Mouse (Mus musculus) CH12.LX (cell line): ENCODE data around the gene Adamts15. TPM values are rescaled to one million over a fixed set of nuclear protein-coding genes. Genes with fewer than 3 reads are reported as not detected.
A peak's percentile ranks its signal among the peaks of the same experiment; 100 is the strongest.

ENCODE experiments used
- DNase-seq: peaks from one replicate; pipeline ENCODE4 v3.0.0-alpha.2; 2013; ENCODE audit errors: extremely low read depth
- H3K27ac ChIP-seq: 2 replicates; pipeline ENCODE4 v1.5.1; 2012; ENCODE audit warnings: low read depth, mild to moderate bottlenecking, control low read depth, moderate library complexity; ENCODE audit not compliant: insufficient read depth
- H3K27me3 ChIP-seq: replicated peaks from 2 replicates; pipeline ENCODE3; 2012; ENCODE audit warnings: inconsistent platforms
- H3K36me3 ChIP-seq, 2 experiments: replicated peaks in 1 of 2; 2 replicates each; pipeline versions ENCODE3 to v1.6.1; 2012; ENCODE audit warnings: inconsistent platforms in 1 of 2, low read length in 1 of 2, mild to moderate bottlenecking in 1 of 2, mixed read lengths in 1 of 2, moderate library complexity in 1 of 2; ENCODE audit not compliant: control insufficient read depth in 1 of 2, insufficient read depth in 1 of 2
- H3K4me1 ChIP-seq, 2 experiments: 2 replicates each; pipeline ENCODE4 v1.6.1; 2012; ENCODE audit warnings: inconsistent platforms in 1 of 2, moderate library complexity in 1 of 2; ENCODE audit not compliant: insufficient read depth in 2 of 2, control insufficient read depth in 1 of 2
- H3K4me2 ChIP-seq: 2 replicates; pipeline ENCODE4 v1.6.1; 2012; ENCODE audit warnings: low read depth, mild to moderate bottlenecking, control low read depth; ENCODE audit not compliant: poor library complexity, insufficient read depth, severe bottlenecking
- H3K4me3 ChIP-seq, 3 experiments: fragments of 150-350 bp in 1 of 3; sonication (generic) in 1 of 3; replicated peaks in 1 of 3; 2 replicates each; pipeline versions ENCODE3 to v1.5.1; 2011 to 2012; ENCODE audit warnings: low read depth in 2 of 3, low read length in 2 of 3, mild to moderate bottlenecking in 2 of 3, moderate library complexity in 2 of 3, control low read depth in 1 of 3, improper control_type of control experiment in 1 of 3, inconsistent platforms in 1 of 3, mixed read lengths in 1 of 3; ENCODE audit not compliant: poor library complexity in 1 of 3
- H3K79me2 ChIP-seq: replicated peaks from 2 replicates; pipeline ENCODE4 v1.6.1; 2012; ENCODE audit warnings: mild to moderate bottlenecking, moderate library complexity; ENCODE audit not compliant: control insufficient read depth, poor library complexity, insufficient read depth, severe bottlenecking; ENCODE audit errors: extremely low read depth
- H3K9ac ChIP-seq: 2 replicates; pipeline ENCODE4 v1.6.1; 2012; ENCODE audit warnings: low read depth, mild to moderate bottlenecking, control low read depth, moderate library complexity; ENCODE audit not compliant: insufficient read depth
- H3K9me3 ChIP-seq: replicated peaks from 2 replicates; pipeline ENCODE3; 2012; ENCODE audit warnings: low read length, inconsistent platforms, mixed read lengths
- CHD1 ChIP-seq: IDR thresholded peaks from 2 replicates; pipeline ENCODE4 v1.6.1; 2012; ENCODE audit warnings: low read depth, low read length, improper control_type of control experiment, inconsistent platforms
- CTCF ChIP-seq, 2 experiments: IDR thresholded peaks in 1 of 2; conservative IDR thresholded peaks in 1 of 2; 2 replicates each; pipeline ENCODE4 v1.5.1; 2011 to 2012; ENCODE audit warnings: low read depth in 2 of 2, low read length in 2 of 2, improper control_type of control experiment in 1 of 2, inconsistent platforms in 1 of 2, mild to moderate bottlenecking in 1 of 2, moderate library complexity in 1 of 2
- E2F4 ChIP-seq: IDR thresholded peaks from 2 replicates; pipeline ENCODE4 v1.6.1; 2011; ENCODE audit warnings: low read depth, low read length, improper control_type of control experiment; ENCODE audit not compliant: insufficient replicate concordance
- ETS1 ChIP-seq: conservative IDR thresholded peaks from 2 replicates; pipeline ENCODE4 v1.6.1; 2012; ENCODE audit warnings: low read depth, mild to moderate bottlenecking, inconsistent platforms, low read length, improper control_type of control experiment, moderate library complexity
- JUN ChIP-seq: IDR thresholded peaks from 2 replicates; pipeline ENCODE4 v1.6.1; 2011; ENCODE audit warnings: low read depth, mild to moderate bottlenecking, low read length, improper control_type of control experiment, moderate library complexity; ENCODE audit not compliant: insufficient read depth
- JUND ChIP-seq: conservative IDR thresholded peaks from 2 replicates; pipeline ENCODE4 v1.6.1; 2011; ENCODE audit warnings: low read depth, low read length, improper control_type of control experiment
- MAFK ChIP-seq: IDR thresholded peaks from 2 replicates; pipeline ENCODE4 v1.6.1; 2011; ENCODE audit warnings: low read length, improper control_type of control experiment; ENCODE audit not compliant: insufficient replicate concordance
- MXI1 ChIP-seq: IDR thresholded peaks from 2 replicates; pipeline ENCODE4 v1.6.1; 2011; ENCODE audit warnings: mild to moderate bottlenecking, low read depth, low read length, improper control_type of control experiment
- MYC ChIP-seq: IDR thresholded peaks from 2 replicates; pipeline ENCODE4 v1.6.1; 2011; ENCODE audit warnings: low read depth, mild to moderate bottlenecking, improper control_type of control experiment, low read length
- POLR2A ChIP-seq: IDR thresholded peaks from 2 replicates; pipeline ENCODE4 v1.6.1; 2011; ENCODE audit warnings: low read depth, mild to moderate bottlenecking, improper control_type of control experiment, low read length
- RAD21 ChIP-seq: IDR thresholded peaks from 2 replicates; pipeline ENCODE4 v1.6.1; 2011; ENCODE audit warnings: low read depth, mild to moderate bottlenecking, low read length, improper control_type of control experiment, moderate library complexity
- SIN3A ChIP-seq: IDR thresholded peaks from 2 replicates; pipeline ENCODE4 v1.6.1; 2012; ENCODE audit warnings: low read length, improper control_type of control experiment, inconsistent platforms
- SMC3 ChIP-seq: IDR thresholded peaks from 2 replicates; pipeline ENCODE4 v1.6.1; 2011; ENCODE audit warnings: low read depth, low read length, improper control_type of control experiment
- TBP ChIP-seq: conservative IDR thresholded peaks from 2 replicates; pipeline ENCODE4 v1.6.1; 2011; ENCODE audit warnings: low read depth, low read length, improper control_type of control experiment
- USF2 ChIP-seq: conservative IDR thresholded peaks from 2 replicates; pipeline ENCODE4 v1.6.1; 2011; ENCODE audit warnings: low read depth, low read length, improper control_type of control experiment
- ZKSCAN1 ChIP-seq: IDR thresholded peaks from 2 replicates; pipeline ENCODE4 v1.6.1; 2012; ENCODE audit warnings: low read depth, inconsistent platforms, low read length, improper control_type of control experiment, borderline replicate concordance
- ZNF384 ChIP-seq: IDR thresholded peaks from 2 replicates; pipeline ENCODE4 v1.6.1; 2012; ENCODE audit warnings: low read depth, low read length, improper control_type of control experiment, inconsistent platforms
- dilution Hi-C: fragments of 300-500 bp; cut with MboI; formaldehyde crosslinking; loops from 2 replicates; pipeline ENCODE4 v1.14.3; 2020; ENCODE audit warnings: low sequenced_read_pairs; ENCODE audit not compliant: extremely low pct_unique_long_range_greater_than_20kb, extremely low pct_ligation_motif_present
- in situ Hi-C: fragments of 300-500 bp; cut with MboI; formaldehyde crosslinking; loops from 3 replicates; pipeline ENCODE4 v1.14.3; 2019; ENCODE audit warnings: low sequenced_read_pairs, low pct_ligation_motif_present, low pct_unique_long_range_greater_than_20kb, mixed read lengths
- polyA plus RNA-seq: library from polyadenylated mRNA; unstranded; fragments of >175 nt; gene quantifications from 2 replicates; pipeline ENCODE4 v1.2.1, GENCODE M21; 2012; ENCODE audit warnings: low read depth; ENCODE audit not compliant: insufficient read length
- total RNA-seq, 2 experiments: library from RNA; depleted of rRNA; stranded (reverse); fragments of 300-350 nt in 1 of 2; fragments of >200 nt in 1 of 2; gene quantifications; 2 replicates each; pipeline ENCODE4 v1.2.3; 2012 to 2014

The Adamts15 gene
- total and polyA plus RNA-seq, 3 experiments: not detected

DNA sequence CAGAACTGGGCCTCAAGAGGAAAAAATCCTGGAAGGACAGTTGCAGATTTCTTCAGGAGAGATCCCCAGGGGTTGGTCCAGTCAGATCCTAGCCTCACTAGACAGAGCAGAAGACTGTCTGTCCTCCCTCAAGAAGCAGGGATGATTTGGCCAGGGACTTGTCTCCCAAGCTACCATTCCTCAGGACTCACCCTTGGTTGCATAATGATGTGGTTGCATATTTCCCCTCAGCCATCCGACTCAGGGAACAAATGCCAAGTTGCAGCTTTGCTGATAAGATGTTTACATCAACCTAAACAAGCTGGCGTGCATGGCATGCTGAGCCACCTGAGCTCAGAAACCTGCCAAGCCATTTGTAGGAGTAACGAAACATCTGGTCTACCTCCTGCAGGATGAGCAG lies 27.2 kb upstream of the Adamts15 start:
- Histone ChIP-seq H3K27ac (no peak overlapping the region), H3K4me1 (no peaks in the 10 kb centered on the region), H3K79me2 (no peaks in the 10 kb centered on the region), H3K9ac (no peak overlapping the region), H3K9me3 (no peaks in the 10 kb centered on the region), H3K36me3 (no peaks in the 10 kb centered on the region), H3K4me2 (no peak overlapping the region), H3K4me3 (no peak overlapping the region), H3K27me3 (no peaks in the 10 kb centered on the region)
- TF ChIP-seq JUND: no peak
- TF ChIP-seq ETS1: no peak
- TF ChIP-seq TBP: no peak
- TF ChIP-seq CTCF (conservative IDR thresholded peaks at IDR 0.05 in 1 of 2, IDR thresholded peaks at IDR 0.05 in 1 of 2; ENCODE audit: low read depth in 2 of 2, low read length in 2 of 2): no peak
- no peak for TF ChIP-seq ZNF384
- no peak for TF ChIP-seq SMC3
- TF ChIP-seq ZKSCAN1: no peak
- TF ChIP-seq POLR2A: no peak
- TF ChIP-seq JUN: no peak
- TF ChIP-seq SIN3A: no peak
- dilution Hi-C loops (no loop called here), in situ Hi-C loops (no loop called here)
- no peak for DNase-seq

DNA sequence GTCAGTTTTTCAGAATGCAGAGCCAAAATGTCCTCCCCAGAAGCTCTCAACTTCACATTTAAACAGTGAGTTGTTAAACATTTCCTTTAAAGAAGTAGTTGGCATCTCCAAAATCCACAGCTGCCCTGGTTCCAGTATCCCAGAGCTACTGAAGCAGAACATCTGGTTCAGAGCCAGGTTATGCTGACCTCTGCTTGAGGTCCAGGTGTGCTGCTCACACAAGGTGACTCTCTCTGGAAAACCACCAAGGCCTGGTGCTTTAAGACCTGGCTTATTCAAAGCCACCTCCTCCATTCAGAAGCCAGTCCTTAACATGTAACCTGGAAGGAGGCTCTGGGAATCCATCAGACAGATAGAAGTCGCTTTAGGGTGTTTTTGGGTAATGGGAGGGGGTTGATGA lies 23.0 kb upstream of the Adamts15 start:
- Histone ChIP-seq H3K36me3 (no peaks in the 10 kb centered on the region), H3K4me3 (no peak overlapping the region), H3K9ac (no peak overlapping the region), H3K27me3 (no peaks in the 10 kb centered on the region), H3K4me1 (no peaks in the 10 kb centered on the region), H3K27ac (no peak overlapping the region), H3K79me2 (no peaks in the 10 kb centered on the region), H3K4me2 (no peak overlapping the region), H3K9me3 (peaks cover 4% of the 10 kb centered on the region)
- in situ Hi-C loops (no loop called here), dilution Hi-C loops (no loop called here)
- no peak for TF ChIP-seq MYC
- no peak for TF ChIP-seq USF2
- no peak for TF ChIP-seq SIN3A
- TF ChIP-seq MXI1: no peak
- TF ChIP-seq RAD21: no peak
- TF ChIP-seq CHD1: no peak
- TF ChIP-seq JUND: no peak
- no peak for TF ChIP-seq E2F4
- no peak for DNase-seq

DNA sequence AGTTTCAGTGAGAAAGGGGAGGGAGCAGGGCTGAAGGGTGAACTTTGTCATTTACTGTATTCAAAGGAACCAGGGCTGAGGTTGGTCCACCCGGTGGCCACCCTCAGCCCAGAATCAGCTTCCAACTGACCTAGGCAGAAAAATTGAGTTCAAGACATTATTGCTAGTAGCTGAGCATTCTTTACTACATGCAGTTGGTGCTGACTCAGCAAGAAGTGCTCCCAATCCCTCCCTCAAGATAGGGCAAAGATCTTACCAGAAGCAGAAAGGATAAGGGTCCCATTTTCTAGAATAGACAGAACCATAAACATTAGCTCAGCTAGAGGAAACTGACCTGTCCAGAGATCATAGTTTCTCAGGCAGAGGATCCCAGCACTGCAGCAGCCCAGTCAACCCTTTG lies 22.0 kb upstream of the Adamts15 start:
- dilution Hi-C loops: no loop called here

More for the DNA sequence above, 22.0 kb upstream of the Adamts15 start:
- H3K4me1 ChIP-seq: no peaks in the 10 kb centered on the region
- no peak overlapping the region for H3K27ac ChIP-seq
- no peaks in the 10 kb centered on the region for H3K36me3 ChIP-seq
- no peak overlapping the region for H3K9ac ChIP-seq
- no peaks in the 10 kb centered on the region for H3K27me3 ChIP-seq
- H3K4me2 ChIP-seq: no peak overlapping the region
- TF ChIP-seq MAFK (peak; percentile 85), CHD1 (no peak)
- no peaks in the 10 kb centered on the region for H3K79me2 ChIP-seq
- DNase-seq: no peak
- peaks cover 4% of the 10 kb centered on the region for H3K9me3 ChIP-seq
- no peak overlapping the region for H3K4me3 ChIP-seq
- in situ Hi-C loops: loop anchor here (5.0 kb wide), 1 partner anchor 467 kb away; no protein-coding TSS in a partner anchor
